Mouse (Mus musculus): ENCODE measurements around the gene Hikeshi.

Gene Hikeshi

GRCm38 (mm10) chr7:89948026-89948425 lies 7.0 kb upstream of the Hikeshi start:
- TF ChIP-seq GATA4 (IDR thresholded peaks at IDR 0.05; ENCODE audit: insufficient replicate concordance, low read length): no peak

DNA sequence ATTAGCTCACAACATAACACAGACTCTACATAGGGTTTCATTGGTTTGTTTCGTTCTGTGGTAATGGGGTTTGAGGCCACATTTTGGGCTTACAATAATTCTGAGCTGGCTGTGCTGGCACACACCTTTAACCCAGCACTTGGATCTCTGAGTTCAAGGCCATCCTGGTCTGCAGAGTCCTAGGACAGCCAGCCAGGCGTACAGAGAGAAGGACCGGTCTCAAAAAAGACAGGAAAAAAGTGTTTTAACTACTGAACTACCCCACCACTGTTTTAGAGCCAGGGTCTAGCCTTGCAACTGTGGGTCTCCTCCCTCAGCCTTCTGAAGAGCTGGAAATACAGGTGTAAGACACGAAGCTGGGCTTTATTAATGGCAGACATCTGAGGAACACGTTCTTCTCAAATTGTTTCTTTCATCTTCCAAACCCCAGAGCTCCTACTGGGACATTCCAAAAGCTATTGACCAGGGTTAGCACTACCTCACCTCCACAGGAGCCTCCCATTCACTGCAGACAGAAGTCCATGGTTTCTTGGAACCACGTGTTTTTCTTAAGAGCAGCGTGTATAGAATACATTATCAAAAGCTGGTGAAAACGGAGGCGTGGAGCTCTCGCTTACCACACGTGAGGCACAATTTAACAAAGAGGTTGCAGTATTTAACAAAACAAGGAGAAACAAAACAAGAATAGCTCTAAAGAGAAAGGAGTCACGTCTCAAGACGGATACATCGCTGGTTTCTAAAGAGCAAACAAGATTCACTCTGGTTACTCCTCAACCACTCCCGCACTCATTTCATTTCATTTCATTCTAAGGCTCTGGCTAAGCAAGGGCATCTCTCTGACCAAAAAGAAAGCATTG lies 1.3 kb downstream of the Hikeshi start:
- TF ChIP-seq GATA4 (IDR thresholded peaks at IDR 0.05; ENCODE audit: insufficient replicate concordance, low read length): no peak

DNA sequence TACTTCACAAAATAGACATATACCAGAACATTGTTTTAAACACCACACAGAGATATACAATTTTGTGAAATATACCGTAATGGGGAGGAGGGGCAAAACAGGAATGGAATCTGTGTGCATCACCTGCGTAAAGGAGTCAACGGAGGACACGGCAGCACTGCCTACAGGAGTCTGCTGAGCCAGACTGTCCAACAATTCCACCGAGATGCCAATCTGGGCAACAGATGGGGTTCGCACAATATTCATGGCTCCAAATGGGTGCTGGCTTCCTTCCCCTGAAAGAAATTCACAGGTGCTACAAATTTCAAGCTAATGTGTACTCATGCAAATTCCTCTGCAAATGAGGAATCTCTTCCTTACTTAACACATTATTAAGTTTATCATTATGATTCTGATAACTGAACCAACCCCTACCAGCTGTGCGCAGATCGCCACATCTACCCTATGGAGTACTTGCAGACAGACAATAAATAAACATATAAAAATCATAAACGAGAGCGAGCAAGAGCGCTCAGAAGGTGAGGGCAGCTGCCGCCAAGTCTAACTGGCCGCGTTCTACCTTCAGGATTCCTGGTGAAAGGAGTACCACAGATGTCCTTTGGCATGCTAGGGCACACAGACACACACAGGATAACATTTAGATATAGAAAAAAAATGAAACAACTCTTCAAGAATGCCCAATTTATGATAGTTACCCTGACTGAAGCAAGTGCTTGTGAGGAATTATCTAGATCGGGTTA lies 17.4 kb downstream of the Hikeshi start:
- TF ChIP-seq GATA4 (IDR thresholded peaks at IDR 0.05; ENCODE audit: insufficient replicate concordance, low read length): no peak

GRCm38 (mm10) chr7:89917776-89918175 lies 23.2 kb downstream of the Hikeshi start:
- TF ChIP-seq GATA4 (IDR thresholded peaks at IDR 0.05; ENCODE audit: insufficient replicate concordance, low read length): no peak

- TF ChIP-seq GATA4 (IDR thresholded peaks at IDR 0.05; ENCODE audit: insufficient replicate concordance, low read length): no peak
Observed at GRCm38 (mm10) chr7:89916711-89917110, 24.3 kb downstream of the Hikeshi start.

GRCm38 (mm10) chr7:89913432-89914158 lies 27.4 kb downstream of the Hikeshi start:
- no peak for TF ChIP-seq GATA4 (IDR thresholded peaks at IDR 0.05; ENCODE audit: insufficient replicate concordance, low read length)

- no peak for TF ChIP-seq GATA4 (IDR thresholded peaks at IDR 0.05; ENCODE audit: insufficient replicate concordance, low read length)
Observed at GRCm38 (mm10) chr7:89912356-89912755, 28.6 kb downstream of the Hikeshi start.

DNA sequence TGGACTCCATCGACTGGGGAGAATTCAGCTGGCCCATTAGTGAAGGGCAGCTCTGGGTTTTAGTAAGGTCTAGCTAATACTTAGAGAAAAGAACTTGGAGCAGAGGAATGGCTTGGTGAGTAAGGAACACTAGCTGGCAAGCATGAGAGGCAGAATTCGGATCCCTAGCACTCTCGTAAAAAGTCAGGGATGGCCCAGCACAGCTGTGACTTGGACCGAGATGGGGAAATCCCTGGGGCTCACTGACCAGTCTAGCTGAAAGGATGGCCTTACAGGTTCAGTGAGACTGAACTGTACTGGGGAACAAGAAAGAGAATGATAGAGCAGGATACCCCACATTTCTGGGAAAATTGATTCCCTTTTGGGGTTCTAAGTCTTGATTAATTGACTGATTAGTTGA lies 31.3 kb downstream of the Hikeshi start:
- no peak for TF ChIP-seq GATA4 (IDR thresholded peaks at IDR 0.05; ENCODE audit: insufficient replicate concordance, low read length)

- TF ChIP-seq GATA4 (IDR thresholded peaks at IDR 0.05; ENCODE audit: insufficient replicate concordance, low read length): no peak
Observed at GRCm38 (mm10) chr7:89908899-89909621, 31.9 kb downstream of the Hikeshi start.

GRCm38 (mm10) chr7:89908421-89908820 lies 32.6 kb downstream of the Hikeshi start:
- no peak for TF ChIP-seq GATA4 (IDR thresholded peaks at IDR 0.05; ENCODE audit: insufficient replicate concordance, low read length)

GRCm38 (mm10) chr7:89907950-89908349 lies 33.1 kb downstream of the Hikeshi start:
- no peak for TF ChIP-seq GATA4 (IDR thresholded peaks at IDR 0.05; ENCODE audit: insufficient replicate concordance, low read length)

DNA sequence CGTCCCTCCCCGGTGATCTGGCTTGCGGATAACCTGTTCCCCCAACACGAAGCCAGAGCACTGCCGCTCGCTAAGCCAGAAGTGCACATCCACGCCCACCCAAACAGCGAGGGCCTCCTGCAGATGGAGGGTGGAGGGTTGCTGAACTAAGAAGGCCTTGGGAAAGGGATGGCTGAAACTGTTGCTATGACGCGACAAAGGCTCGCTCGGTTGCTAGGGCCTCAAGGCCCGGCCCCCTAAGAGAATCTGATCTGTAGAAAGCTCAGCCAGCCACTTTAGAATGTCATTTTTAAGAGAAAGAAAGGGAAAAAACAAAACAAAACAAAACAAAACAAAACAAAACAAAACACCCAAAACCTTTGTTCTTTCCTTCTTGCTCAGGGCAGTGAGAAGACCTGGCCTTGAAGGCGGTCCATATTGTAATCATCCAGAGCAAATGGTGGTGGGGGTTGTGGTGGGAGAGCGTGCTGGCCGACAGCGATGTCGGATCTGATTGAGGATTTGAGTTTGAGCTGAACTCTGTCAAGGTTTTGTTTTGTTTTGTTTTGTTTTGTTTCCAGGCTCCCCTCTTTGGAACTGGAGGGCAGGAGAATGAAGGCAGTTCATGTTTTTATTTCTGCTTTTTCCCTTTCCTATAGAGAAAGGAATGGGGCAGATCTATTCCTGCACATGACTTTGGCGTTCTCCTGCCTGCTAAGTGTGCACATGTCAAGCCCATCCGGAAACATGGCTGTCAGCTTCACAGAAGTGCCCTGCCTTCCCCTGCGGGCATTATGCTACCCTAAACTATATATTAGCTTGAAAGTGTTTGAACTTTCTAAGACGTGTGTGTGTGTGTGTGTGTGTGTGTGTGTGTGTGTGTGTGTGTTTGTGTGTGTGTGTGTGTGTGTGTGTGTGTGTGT lies 37.3 kb downstream of the Hikeshi start, which contains the start of gene Ccdc81:
TSS of gene Ccdc81 (minus strand) at position 188 of the 902 bp plus-strand sequence.
- no peak for TF ChIP-seq GATA4 (IDR thresholded peaks at IDR 0.05; ENCODE audit: insufficient replicate concordance, low read length)

GRCm38 (mm10) chr7:89903007-89903406 lies 38.0 kb downstream of the Hikeshi start:
- no peak for TF ChIP-seq GATA4 (IDR thresholded peaks at IDR 0.05; ENCODE audit: insufficient replicate concordance, low read length)

DNA sequence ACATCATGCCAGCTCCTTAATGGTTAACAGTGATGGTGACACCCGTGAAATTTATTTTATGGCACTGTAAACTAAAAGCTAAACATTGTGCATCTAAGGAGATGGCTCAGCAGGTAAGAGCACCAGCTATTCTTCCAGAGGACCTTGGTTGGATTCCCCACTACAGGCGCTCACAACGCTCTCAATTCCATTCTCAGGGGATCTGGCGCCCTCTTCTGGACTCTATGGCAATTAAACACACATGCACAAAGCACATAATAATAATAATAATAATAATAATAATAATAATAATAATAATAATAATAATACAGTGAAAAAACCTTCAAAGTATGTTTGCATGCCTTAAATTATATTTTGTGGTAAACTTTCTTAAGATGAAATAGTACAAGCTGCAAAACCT lies 49.1 kb downstream of the Hikeshi start:
- TF ChIP-seq GATA4 (IDR thresholded peaks at IDR 0.05; ENCODE audit: insufficient replicate concordance, low read length): no peak
